Mouse (Mus musculus) spleen, adult 2 months (tissue): ENCODE measurements around the gene Sestd1. TPM values are rescaled to one million over a fixed set of nuclear protein-coding genes. Genes with fewer than 3 reads are reported as not detected.

Experiments
- DNase-seq, 2 experiments: peaks; one replicate each; pipeline versions ENCODE4 v3.0.0 to v3.0.0-alpha.2; 2012 to 2021; ENCODE audit warnings: low spot score in 2 of 2, low read depth in 1 of 2
- H3K27ac ChIP-seq: fragments of 200-500 bp; 2 replicates; pipeline ENCODE4 v1.5.1; 2012; ENCODE audit warnings: low read length, inconsistent platforms; ENCODE audit not compliant: insufficient read depth
- H3K27me3 ChIP-seq: fragments of 200-500 bp; 2 replicates; pipeline ENCODE4 v1.6.1; 2012; ENCODE audit warnings: mild to moderate bottlenecking, moderate library complexity, low read length, inconsistent platforms; ENCODE audit not compliant: control insufficient read depth, insufficient read depth
- H3K36me3 ChIP-seq: fragments of 200-500 bp; 2 replicates; pipeline ENCODE4 v1.6.1; 2012; ENCODE audit warnings: mild to moderate bottlenecking, low read length, inconsistent platforms; ENCODE audit not compliant: control insufficient read depth, insufficient read depth
- H3K4me1 ChIP-seq: fragments of 200-500 bp; 2 replicates; pipeline ENCODE4 v1.6.1; 2011; ENCODE audit warnings: inconsistent platforms; ENCODE audit not compliant: control insufficient read depth, insufficient read depth, insufficient read length
- H3K4me3 ChIP-seq: fragments of 200-500 bp; 2 replicates; pipeline ENCODE4 v1.5.1; 2011; ENCODE audit warnings: mild to moderate bottlenecking, inconsistent platforms; ENCODE audit not compliant: insufficient read depth, insufficient read length; ENCODE audit errors: extremely low read depth
- CTCF ChIP-seq: fragments of 200-500 bp; IDR thresholded peaks from 2 replicates; pipeline ENCODE4 v1.5.1; 2011; ENCODE audit warnings: mild to moderate bottlenecking, inconsistent platforms; ENCODE audit not compliant: insufficient read depth, insufficient read length, insufficient replicate concordance; ENCODE audit errors: extremely low read depth
- POLR2A ChIP-seq: fragments of 200-500 bp; IDR thresholded peaks from 2 replicates; pipeline ENCODE4 v1.6.1; 2011; ENCODE audit warnings: low read depth, low read length, inconsistent platforms
- WGBS: fragments of 180-500 bp; shearing (Covaris S2); methylation state at CpG from one replicate; pipeline ENCODE4 v1.1.7; 2018; 5-methylcytosine and 5-hydroxymethylcytosine counted together
- polyA plus RNA-seq: library from polyadenylated mRNA; depleted of rRNA; stranded (reverse); fragments of >200 nt; gene quantifications from 2 replicates; pipeline ENCODE4 v1.2.3, GENCODE M21; 2012

The Sestd1 gene
- polyA plus RNA-seq, 1 experiment, result 0.74 TPM

DNA sequence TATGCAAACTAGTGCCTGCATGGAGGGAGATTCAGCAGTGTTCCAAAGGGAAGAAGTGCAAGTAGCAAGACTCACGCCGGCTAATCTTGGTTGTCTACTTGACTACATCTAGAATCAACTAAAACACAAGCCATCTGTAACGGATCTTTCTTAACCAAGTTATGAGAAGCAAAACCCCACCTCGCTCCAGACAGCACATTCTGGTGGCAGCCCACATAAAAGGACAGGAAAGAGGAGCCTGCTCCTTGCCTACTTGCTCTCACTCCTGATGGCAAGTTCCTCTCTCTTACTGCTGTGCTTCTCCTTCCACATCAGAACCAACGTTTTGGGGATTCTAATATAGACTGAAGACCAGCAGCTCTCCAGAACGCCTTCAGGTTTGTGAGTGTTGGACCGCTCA, 9.6 kb downstream of the Sestd1 start:
- TF ChIP-seq CTCF (no peak), POLR2A (no peak)
- 34% methylated on average over 7 of the region's 7 CpGs for WGBS
- H3K27ac ChIP-seq, result no peak overlapping the region
- no peaks in the 10 kb centered on the region for H3K36me3 ChIP-seq
- no peak overlapping the region for H3K4me3 ChIP-seq
- no peaks in the 10 kb centered on the region for H3K4me1 ChIP-seq
- no peaks in the 10 kb centered on the region for H3K27me3 ChIP-seq
- no peak for DNase-seq

DNA sequence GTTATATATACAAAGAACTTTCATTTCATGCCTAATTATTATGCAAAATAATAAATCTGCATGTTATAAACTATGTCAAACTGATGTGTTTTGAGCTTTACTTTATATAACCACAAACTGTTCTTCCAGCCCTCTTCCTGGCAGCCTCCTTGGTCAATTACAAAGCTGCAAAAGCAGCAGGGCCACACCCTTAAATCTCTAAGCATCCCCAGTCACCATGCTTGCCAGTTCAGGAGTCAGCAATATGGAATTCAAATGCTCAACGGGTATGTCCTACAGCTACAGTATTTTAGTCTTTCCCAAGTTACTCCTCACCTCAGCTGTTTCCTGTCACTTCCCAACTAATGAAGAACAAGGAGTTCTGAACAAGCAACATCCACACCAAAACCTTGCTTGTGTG, 10.3 kb downstream of the Sestd1 start:
- TF ChIP-seq POLR2A (no peak), CTCF (no peak)
- WGBS, result 78% methylated on average over 1 of the region's 1 CpGs
- Histone ChIP-seq H3K4me3 (no peak overlapping the region), H3K4me1 (no peaks in the 10 kb centered on the region), H3K27ac (no peak overlapping the region), H3K27me3 (no peaks in the 10 kb centered on the region), H3K36me3 (no peaks in the 10 kb centered on the region)
- DNase-seq, result no peak

DNA sequence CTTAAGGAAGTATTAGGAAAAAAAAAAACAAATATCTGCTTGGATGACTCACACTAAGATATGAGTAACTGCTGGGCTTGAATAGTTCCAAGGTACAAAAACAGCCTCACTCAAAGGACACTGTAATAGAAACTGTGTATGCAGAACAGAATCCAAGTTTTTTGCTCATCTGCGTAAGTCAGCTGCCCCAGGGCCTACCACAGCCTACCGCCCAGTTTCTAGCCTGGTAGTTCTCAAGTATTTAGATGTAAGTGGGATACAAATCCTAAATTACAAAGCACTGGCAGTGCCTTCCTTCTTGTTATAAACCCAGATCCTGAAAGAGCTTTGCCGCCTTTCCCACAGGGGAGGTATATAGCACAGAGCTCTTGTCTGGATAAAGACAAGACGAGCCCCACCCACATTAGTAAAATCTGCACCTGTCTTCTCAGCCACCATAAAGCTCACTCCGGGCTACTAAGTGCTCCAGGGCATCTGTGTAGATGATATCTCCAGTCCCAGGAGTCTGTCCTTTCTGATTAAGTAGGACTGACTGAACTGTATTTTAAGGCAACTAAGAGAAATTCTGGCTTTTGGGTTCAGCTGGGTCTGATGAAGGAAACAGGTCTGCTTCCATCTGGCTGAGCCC, 11.7 kb downstream of the Sestd1 start:
- TF ChIP-seq POLR2A (no peak), CTCF (no peak)
- WGBS, result 81% methylated on average over 5 of the region's 5 CpGs
- H3K4me1 ChIP-seq, result no peaks in the 10 kb centered on the region
- H3K4me3 ChIP-seq, result no peak overlapping the region
- DNase-seq, result no peak
- H3K27me3 ChIP-seq, result no peaks in the 10 kb centered on the region
- H3K36me3 ChIP-seq, result no peaks in the 10 kb centered on the region
- no peak overlapping the region for H3K27ac ChIP-seq

DNA sequence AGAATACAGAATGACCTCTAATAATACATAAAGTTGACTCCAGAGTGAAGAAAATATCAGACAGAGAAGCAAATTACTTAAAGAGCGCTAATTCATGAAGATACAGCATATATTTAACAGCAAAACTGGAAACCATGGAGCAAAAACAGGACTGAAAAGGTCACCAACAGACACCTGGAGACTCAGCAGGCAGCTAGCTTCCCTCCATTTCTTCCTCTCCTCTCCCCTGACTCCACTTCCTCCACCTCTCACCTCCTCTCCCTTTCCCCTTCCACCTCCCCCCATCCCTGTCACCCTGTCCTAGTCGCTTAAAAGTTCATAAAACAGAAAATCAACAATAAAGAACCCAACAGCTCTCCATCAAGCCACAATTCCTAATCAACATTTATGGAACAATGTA, 13.5 kb downstream of the Sestd1 start:
- H3K4me1 ChIP-seq, result no peaks in the 10 kb centered on the region
- TF ChIP-seq POLR2A (no peak), CTCF (no peak)
- no peak for DNase-seq
- no peak overlapping the region for H3K27ac ChIP-seq
- WGBS, result 85% methylated on average over 2 of the region's 2 CpGs
- H3K4me3 ChIP-seq, result no peak overlapping the region
- no peaks in the 10 kb centered on the region for H3K36me3 ChIP-seq
- no peaks in the 10 kb centered on the region for H3K27me3 ChIP-seq

DNA sequence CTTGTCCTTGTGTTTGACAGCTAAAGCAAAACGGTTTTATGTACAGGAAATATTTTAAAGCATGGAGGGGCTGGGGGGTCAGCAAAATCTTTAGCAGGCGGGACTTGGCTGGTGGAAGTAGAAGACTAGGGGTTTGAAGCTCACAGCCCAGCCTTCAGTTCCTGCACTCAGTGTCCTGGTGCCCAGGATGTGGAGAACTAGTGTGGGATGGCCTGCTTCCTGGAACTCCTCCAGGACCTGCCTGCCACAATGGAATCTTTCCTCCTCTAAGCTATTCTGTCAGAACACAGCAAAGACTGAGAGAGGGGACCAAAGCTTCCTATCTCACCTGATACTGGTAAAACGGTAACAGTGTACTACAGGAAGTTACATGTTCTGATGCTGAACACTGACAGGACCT, 14.4 kb downstream of the Sestd1 start:
- Histone ChIP-seq H3K36me3 (no peaks in the 10 kb centered on the region), H3K27ac (no peak overlapping the region), H3K4me1 (no peaks in the 10 kb centered on the region), H3K27me3 (no peaks in the 10 kb centered on the region), H3K4me3 (no peak overlapping the region)
- WGBS, result 33% methylated on average over 3 of the region's 3 CpGs
- no peak for DNase-seq
- TF ChIP-seq CTCF (no peak), POLR2A (no peak)

DNA sequence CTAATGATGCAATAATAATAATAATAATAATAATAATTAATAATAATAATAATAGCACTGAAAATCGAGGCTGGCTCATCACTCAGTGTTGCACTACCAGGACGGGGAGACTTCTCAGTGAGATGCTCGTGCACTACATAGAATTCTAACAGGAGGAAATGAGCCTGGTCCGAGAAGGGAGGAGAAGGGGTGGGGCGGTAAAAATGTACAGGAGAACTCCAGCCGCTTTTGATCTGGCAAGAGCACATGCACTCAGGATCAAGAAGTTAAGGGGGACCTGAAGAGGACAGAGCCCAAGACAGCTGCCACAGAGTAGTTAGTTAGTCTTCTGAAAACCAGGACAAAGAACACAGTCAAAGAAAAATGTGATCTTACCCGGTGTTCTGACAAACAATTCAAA, 15.1 kb downstream of the Sestd1 start:
- H3K27ac ChIP-seq, result no peak overlapping the region
- TF ChIP-seq POLR2A (no peak), CTCF (no peak)
- H3K4me3 ChIP-seq, result no peak overlapping the region
- no peaks in the 10 kb centered on the region for H3K27me3 ChIP-seq
- 52% methylated on average over 7 of the region's 7 CpGs for WGBS
- no peaks in the 10 kb centered on the region for H3K4me1 ChIP-seq
- no peaks in the 10 kb centered on the region for H3K36me3 ChIP-seq
- no peak for DNase-seq

DNA sequence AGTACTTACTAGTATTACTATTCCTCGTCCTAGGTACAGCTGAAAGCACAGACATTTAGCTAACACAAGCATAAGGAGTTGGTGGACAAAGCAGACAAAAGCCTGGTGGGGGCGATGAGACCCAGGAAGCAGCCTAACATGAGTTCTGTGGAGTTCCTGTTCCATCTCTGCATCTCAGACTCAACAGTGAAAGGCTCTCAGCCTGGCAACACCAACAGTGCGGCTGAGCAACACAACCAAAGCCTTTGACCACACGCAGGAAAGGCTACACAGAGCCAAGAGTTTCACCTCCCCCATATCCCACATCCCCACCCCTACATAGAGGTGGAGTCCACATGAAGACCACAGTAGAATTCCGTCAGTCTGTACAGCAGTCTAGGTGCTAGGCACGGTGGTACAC, 15.8 kb downstream of the Sestd1 start:
- no peaks in the 10 kb centered on the region for H3K27me3 ChIP-seq
- DNase-seq, result no peak
- no peaks in the 10 kb centered on the region for H3K36me3 ChIP-seq
- no peaks in the 10 kb centered on the region for H3K4me1 ChIP-seq
- WGBS, result 73% methylated on average over 6 of the region's 6 CpGs
- H3K27ac ChIP-seq, result no peak overlapping the region
- TF ChIP-seq CTCF (no peak), POLR2A (no peak)
- no peak overlapping the region for H3K4me3 ChIP-seq
